Mouse (Mus musculus) activated CD4-positive, CD25-positive, alpha-beta regulatory T cell, adult 4 months (primary cell): ENCODE measurements around the gene Ccr1l1. TPM values are rescaled to one million over a fixed set of nuclear protein-coding genes. Genes with fewer than 3 reads are reported as not detected.
A peak's percentile ranks its signal among the peaks of the same experiment; 100 is the strongest.
"Not testable (repeated sequence)": the region's sequence is repeated elsewhere in the genome, so short reads cannot be mapped to it uniquely, and the experiment has no call there.

Source experiments
- ATAC-seq: one replicate; pipeline ENCODE4 v1.8.0; 2017
- polyA plus RNA-seq, 2 experiments: library from polyadenylated mRNA; unstranded; fragments of 100-300 nt; shearing (Covaris generic); gene quantifications; one replicate each; pipeline ENCODE4 v1.2.1; 2017

Gene Ccr1l1
- not detected for polyA plus RNA-seq

GRCm38 (mm10) chr9:123978308-123978707 lies at the start of gene Ccr1l1:
TSS of gene Ccr1l1 (minus strand) at chr9:123978408.
- ATAC-seq: no peak

- no peak for ATAC-seq
Measured at GRCm38 (mm10) chr9:124021672-124022071, 43.5 kb upstream of the Ccr1l1 start, which contains the start of gene Ccr3. TSS of gene Ccr3 (plus strand) at chr9:124021972.

- ATAC-seq: no peak
Measured at GRCm38 (mm10) chr9:124019887-124020286, 41.7 kb upstream of the Ccr1l1 start.

GRCm38 (mm10) chr9:124016048-124016447 lies 37.8 kb upstream of the Ccr1l1 start:
- no peak for ATAC-seq

- ATAC-seq: no peak
Measured at GRCm38 (mm10) chr9:124014985-124015652, 36.9 kb upstream of the Ccr1l1 start.

- no peak for ATAC-seq
Measured at GRCm38 (mm10) chr9:124013270-124013669, 35.1 kb upstream of the Ccr1l1 start.

- no peak for ATAC-seq
Measured at GRCm38 (mm10) chr9:124012691-124013090, 34.5 kb upstream of the Ccr1l1 start.

- no peak for ATAC-seq
Measured at GRCm38 (mm10) chr9:123999784-124000183, 21.6 kb upstream of the Ccr1l1 start.

- ATAC-seq: no peak
Measured at GRCm38 (mm10) chr9:123997719-123998118, 19.5 kb upstream of the Ccr1l1 start.

- no peak for ATAC-seq
Measured at GRCm38 (mm10) chr9:123991312-123991906, 13.2 kb upstream of the Ccr1l1 start.

GRCm38 (mm10) chr9:123989671-123990070 lies 11.5 kb upstream of the Ccr1l1 start:
- peak; percentile 73 for ATAC-seq

- peak; percentile 70 for ATAC-seq
Measured at GRCm38 (mm10) chr9:123986217-123986616, 8.0 kb upstream of the Ccr1l1 start.

- ATAC-seq: no peak
Measured at GRCm38 (mm10) chr9:123984943-123985342, 6.7 kb upstream of the Ccr1l1 start.

- ATAC-seq: no peak
Measured at GRCm38 (mm10) chr9:123982720-123983119, 4.5 kb upstream of the Ccr1l1 start.

- ATAC-seq: no peak
Measured at GRCm38 (mm10) chr9:123981909-123982308, 3.7 kb upstream of the Ccr1l1 start.

- ATAC-seq: not testable (repeated sequence)
Measured at GRCm38 (mm10) chr9:123980858-123981475, 2.8 kb upstream of the Ccr1l1 start.

GRCm38 (mm10) chr9:123976876-123977663 lies 1.1 kb downstream of the Ccr1l1 start:
- no peak for ATAC-seq

- ATAC-seq: no peak
Measured at GRCm38 (mm10) chr9:123975630-123976029, 2.6 kb downstream of the Ccr1l1 start.

GRCm38 (mm10) chr9:123968290-123968912 lies 9.8 kb downstream of the Ccr1l1 start, which contains the start of gene Ccr1:
TSS of gene Ccr1 (minus strand) at chr9:123968692.
- no peak for ATAC-seq

- ATAC-seq: not testable (repeated sequence)
Measured at GRCm38 (mm10) chr9:123966858-123967495, 11.2 kb downstream of the Ccr1l1 start.

GRCm38 (mm10) chr9:123964776-123965175 lies 13.4 kb downstream of the Ccr1l1 start:
- ATAC-seq: no peak

GRCm38 (mm10) chr9:123960161-123960560 lies 18.0 kb downstream of the Ccr1l1 start:
- ATAC-seq: peak; percentile 54
